Mouse (Mus musculus): ENCODE data around the gene Dirc2.

Gene Dirc2

DNA sequence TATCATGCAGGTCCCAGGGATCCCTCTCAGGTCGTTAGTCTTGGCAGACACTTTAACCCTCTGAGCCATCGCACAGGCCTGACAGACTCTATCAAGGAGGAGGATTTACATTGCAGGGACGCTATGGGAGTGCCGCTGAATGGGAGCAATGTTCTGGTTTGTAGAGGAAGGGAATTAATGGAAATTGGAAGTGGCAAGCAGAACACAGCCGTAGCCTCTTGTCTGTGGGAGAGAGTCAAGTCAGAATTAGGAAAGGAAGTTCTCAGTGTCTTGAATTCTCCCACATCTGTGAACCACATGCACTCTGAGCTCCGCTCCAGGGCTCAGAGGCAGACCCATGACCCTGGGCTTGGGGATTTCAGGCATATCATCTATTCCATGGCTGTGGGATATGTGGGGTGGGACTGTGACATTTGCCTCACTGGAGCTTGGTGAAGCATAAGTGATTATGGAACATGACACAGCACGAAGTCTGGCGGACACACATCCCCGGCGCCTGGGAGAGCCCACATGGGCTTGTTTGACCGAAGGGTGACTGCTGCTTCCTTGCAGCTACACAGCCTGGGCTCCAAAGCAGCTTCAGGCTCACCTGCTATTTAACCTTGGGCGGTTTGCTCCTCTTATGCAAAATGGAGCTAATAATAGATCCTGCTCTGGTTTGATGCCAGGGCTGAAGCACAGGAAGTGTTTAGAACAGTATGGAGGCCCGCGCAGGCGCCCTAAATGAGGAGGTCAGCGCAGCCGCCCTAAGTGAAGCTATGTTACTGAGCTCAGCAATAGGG is 87.6 kb downstream of the Dirc2 start:
- peak; percentile 40 for DNase-seq (ENCODE audit: low spot score)

DNA sequence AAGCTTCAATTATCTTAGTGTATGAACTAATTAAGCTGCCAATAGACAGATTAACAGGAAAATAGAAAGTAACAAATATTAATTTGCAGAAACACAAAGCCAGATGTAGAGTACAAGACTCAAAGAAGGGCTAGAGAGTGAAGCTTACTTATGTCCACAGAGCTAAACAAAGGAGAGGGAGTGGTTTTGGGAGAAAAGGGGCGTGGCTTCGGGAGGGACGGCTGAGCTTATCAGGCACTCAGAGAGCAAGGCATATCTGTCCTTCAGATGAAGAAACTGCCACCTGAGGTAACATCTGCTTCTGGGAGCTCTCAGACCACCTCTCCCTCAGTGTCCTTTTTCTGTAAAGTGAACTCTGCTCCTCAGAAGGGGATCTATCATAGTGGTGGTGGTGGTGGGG is 90.7 kb downstream of the Dirc2 start:
- no peak for DNase-seq (ENCODE audit: low spot score)

DNA sequence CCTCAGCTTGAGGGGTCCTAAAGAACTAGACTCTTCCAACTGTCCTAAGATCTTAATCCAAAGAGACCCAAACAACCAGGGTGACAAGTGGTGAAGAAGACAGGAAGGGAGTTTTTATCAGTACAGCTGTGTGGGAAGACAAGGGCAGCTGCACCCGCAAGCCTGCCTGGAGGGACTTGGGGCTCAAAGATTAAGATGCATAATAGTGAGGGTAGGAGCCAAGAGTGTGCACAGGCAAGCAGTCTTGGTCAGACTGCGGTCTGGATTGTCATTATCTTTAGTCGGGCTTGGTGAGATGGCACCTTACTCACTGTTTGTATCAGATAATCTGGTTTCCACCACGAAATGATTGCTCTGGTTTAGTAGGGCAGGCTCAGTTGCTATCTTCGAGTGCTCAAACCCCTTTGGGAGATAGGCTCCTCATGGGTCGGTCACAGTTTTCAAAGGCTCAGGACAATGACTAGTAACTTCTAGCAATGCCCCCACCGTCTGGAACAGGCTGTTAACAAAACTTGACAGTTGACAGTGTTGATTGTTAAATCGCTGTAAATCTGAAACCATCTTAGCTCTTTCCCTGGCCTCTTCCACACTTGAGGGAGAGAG is 91.5 kb downstream of the Dirc2 start:
- DNase-seq (ENCODE audit: low spot score) = no peak

DNA sequence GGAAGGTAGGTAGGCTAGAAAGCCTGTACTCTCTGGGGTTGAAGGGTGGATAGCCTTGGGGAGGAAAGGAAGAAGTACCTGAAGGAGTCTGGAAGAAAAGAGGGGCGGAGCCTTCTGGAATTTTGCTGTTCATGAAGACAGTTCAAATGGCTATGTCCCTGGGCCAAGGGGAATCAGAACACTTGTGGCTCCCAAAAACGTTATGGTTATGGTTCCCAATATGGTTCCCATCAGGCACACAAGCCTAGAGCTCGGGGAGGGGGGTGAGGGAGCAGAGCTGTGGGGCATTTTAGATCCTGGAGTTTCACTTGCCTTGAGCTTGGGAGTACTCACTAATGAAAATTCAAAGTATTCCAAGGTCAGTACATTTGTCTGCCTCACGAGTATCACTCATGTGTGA is 104.3 kb downstream of the Dirc2 start:
- no peak for DNase-seq (ENCODE audit: low spot score)

DNA sequence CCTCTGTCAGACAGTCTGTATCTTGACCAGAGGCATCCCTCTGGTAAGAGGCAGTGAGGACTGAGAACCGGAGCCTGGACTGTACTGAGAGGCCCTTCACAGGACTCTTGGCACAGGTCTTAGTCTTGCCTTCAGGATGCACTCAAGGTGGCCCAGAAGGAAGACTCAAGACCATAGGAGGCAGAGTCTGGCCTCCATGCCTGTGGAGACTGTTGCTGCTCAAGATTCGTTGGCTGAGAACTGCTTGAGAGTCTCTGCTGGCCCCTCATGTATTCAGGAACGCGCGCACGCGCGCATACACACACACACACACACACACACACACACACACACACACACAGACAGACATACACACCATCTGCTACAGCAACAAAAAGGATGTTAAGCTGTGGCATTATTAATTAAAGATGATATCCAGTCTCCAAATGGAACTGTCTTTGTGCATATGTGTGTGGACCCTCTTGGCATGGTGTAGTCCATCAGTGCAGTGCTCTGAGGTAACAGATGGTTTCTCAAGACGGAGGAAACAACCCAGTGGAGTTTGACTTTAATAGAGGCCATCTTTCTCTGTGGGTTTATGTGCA is 105.2 kb downstream of the Dirc2 start:
- DNase-seq (ENCODE audit: low spot score) = no peak

DNA sequence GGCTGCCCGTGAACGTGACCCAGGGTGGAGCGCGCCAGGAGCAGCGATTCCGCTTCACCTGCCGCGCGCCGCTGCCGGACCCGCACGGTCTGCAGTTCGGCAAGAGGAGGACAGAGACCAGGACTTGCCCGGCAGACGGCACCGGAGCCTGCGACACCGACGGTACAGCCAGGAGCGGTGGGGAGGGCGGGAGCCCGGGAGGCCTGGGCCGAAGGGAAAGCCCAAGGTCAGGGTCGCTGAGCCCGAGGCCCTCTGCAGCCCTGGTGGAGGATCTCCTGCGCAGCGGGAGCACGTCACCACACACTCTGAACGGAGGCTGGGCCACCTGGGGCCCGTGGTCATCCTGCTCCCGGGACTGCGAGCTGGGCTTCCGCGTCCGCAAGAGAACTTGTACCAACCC is 108.9 kb downstream of the Dirc2 start:
- DNase-seq (ENCODE audit: low spot score) = no peak

DNA sequence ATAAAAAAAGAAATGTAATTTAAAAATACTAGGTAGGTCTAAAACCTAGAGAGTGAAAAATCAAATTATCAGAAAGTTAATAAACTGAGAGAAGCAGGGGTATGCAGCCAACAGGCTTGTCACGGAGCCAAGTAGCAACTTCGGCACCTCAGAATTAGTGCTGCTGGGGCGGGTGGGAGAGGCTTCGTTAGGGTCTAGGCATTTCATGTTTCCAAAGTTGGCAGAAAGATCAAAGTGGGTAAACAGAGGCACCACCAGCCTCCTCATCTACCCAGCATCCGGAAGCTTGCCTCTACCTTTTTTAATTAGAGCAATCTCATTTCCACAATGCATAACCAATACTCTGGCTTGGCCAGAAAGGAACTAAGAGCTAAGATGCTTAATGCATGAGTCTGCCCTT is 115.2 kb downstream of the Dirc2 start:
- no peak for DNase-seq (ENCODE audit: low spot score)

DNA sequence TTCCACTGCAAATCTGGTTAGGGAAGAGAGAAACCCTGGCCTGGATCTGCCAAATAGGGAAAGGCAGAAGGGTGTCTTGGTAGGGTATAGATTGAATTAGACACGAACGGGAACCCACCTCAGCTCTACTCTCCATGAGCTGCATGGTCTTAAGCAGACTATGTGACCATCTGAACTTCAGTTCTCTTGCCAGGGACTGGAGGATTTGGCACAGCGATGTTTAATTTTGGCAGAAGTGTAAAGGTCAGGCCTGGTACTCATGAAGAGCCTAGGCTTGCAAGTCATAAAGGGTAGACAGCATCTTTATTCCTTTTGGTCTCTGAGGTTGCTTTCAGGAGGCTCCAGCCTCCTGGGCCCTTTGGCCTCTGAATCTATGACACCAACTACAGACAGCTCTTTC is 116.5 kb downstream of the Dirc2 start:
- no peak for DNase-seq (ENCODE audit: low spot score)

DNA sequence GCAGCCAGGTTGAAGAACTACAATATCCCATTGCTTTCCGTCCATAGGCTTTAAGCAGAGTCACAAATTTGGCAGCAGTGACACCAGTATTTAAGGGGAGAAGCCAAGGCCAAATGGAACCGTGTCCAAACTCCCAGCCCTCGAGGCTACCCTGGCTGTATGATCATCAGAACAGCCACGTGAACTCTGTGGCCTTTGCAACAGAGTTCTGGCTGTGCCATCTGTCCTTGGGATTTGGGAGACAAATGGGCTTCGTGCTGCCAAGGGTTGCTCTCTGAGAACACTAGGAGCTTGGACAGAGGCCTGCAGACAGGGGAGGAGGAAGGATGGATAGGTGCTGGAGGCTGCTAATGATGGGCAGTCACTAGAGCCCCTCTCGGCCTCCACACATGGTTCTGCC is 117.0 kb downstream of the Dirc2 start:
- DNase-seq (ENCODE audit: low spot score) = peak; percentile 79

DNA sequence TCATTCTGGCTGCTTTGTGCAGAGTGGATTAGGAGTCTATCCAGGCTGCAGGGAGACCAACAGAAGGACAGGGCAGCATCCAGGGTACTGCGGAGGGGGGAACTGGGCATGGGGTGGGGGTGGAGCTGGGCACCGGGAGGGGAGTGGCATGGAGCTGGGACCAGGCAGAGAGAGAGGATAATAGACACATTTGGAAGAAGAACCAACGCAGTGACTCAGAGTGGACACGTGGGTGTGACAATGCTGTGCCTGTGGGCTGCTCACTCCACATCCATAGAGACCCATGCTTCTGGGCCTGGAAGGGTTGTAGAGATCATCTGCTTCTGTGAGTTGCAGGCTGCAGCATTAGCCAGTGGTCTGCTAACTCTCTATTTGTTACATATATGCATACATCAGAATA is 120.3 kb downstream of the Dirc2 start:
- no peak for DNase-seq (ENCODE audit: low spot score)
